Mouse (Mus musculus) cerebellum, postnatal 36 days (tissue): Measurements from ENCODE around the gene Faf2.

Source experiments
- DNase-seq, 2 experiments: peaks; one replicate each; pipeline ENCODE4 v3.0.0; 2021 to 2022; ENCODE audit warnings: mixed read lengths in 2 of 2

Faf2 gene

DNA sequence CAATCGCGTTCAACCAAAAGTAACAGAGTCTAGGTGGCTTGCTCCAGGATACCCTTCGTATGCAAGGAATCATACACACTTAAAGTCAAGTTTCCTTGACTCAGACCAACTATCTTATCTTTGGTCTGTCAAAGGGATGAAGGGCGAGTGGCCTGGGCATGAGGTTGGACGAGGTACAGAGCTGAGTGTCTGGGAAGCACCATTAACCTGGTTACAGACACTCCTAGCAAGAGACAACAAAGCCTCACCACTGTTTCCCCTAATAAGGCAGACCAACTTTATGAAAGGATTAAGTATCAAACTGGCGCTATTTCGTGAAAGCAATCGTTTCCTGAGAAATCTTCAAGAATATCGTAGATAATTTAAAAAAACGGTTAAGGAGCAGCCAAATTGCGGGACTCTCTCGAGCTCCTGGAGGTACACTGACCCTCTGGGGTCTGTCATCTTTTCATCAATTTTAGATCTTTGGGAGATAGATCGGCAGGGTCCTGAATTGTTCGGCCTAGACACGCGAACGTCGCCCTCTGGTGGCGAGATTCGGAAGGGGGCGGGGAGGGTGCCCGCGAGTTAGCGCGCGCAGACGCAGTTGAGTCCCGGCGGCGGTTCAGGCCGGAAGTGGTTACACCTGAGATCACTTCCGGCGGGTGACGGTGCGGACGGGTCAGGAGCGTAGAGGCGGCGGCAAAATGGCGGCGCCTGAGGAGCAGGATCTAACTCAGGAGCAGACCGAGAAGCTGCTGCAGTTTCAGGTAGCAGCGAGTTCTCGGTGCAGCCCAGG, at the start of gene Faf2:
Faf2 (plus strand) TSS at position 630 of the 778 bp plus-strand sequence.
- DNase-seq: peak; percentile 99 to 100

DNA sequence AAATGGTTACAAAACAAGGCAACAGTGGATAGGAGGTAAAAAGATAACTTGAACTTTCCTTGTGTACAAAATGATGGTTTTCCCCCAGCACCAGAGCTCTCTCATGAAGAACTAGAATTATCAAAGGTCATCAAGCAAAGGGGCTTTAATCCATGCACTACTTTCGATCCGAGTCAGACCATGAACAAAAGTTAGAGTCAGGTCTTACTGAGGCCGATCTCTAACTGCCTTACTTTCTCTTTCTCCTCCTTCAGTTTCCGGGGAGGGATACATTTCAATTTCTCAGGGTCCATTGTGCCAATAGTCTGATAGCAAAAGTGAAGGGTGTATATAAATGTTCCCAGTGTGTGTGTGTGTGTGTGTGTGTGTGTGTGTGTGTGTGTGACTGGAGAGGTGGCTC, 49.0 kb upstream of the Faf2 start:
- DNase-seq: no peak

DNA sequence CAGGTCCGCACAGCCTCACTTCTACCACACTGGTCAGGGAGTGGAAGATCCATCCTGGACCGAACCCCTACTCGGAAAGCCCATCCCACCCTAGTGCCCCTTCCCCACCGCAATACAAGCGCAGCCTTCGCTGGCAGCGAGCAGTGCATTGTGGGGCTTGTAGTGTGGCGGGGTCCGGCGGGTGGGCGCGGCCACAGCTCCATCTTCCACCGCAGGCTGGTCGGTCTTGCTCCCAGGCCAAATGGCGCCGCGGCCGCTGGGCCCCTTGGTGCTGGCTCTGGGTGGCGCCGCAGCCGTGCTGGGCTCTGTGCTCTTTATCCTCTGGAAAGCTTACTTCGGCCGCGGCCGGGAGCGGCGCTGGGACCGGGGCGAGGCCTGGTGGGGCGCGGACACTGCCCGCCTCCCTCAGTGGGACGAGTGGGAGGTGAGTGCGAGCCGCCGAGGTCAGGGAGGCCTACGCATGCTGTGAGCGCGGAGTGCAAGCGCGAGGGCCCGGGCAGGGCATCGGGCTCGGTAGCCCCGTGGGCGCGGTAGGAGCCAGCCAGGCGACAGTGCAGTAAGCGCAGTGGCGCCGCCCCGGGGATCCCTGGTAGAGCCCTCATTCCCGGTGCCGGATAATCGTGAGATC, 46.6 kb upstream of the Faf2 start, which contains the start of gene Arl10:
Arl10 (plus strand) TSS at position 162 of the 628 bp plus-strand sequence.
- DNase-seq: peak; percentile 70 to 76

DNA sequence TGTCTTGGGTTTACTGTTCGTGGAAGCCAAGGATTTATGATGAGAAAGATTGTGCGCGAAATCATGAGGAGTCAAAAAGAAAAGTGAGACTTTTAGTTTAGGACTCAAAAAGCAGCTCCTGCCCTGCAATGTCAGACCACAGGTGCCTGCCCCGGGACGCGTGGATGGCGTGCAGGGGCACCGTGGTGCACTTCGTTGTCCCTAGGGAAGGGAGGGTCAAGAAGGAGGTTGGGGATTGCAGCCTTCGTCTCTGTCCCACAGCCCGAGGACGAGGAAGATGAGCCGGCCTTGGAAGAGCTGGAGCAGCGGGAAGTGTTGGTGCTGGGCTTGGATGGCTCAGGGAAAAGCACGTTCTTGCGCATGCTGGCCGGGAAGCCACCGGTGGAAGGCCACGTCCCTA, 46.1 kb upstream of the Faf2 start:
- DNase-seq: peak in 1 of 2 experiments; percentile 13

DNA sequence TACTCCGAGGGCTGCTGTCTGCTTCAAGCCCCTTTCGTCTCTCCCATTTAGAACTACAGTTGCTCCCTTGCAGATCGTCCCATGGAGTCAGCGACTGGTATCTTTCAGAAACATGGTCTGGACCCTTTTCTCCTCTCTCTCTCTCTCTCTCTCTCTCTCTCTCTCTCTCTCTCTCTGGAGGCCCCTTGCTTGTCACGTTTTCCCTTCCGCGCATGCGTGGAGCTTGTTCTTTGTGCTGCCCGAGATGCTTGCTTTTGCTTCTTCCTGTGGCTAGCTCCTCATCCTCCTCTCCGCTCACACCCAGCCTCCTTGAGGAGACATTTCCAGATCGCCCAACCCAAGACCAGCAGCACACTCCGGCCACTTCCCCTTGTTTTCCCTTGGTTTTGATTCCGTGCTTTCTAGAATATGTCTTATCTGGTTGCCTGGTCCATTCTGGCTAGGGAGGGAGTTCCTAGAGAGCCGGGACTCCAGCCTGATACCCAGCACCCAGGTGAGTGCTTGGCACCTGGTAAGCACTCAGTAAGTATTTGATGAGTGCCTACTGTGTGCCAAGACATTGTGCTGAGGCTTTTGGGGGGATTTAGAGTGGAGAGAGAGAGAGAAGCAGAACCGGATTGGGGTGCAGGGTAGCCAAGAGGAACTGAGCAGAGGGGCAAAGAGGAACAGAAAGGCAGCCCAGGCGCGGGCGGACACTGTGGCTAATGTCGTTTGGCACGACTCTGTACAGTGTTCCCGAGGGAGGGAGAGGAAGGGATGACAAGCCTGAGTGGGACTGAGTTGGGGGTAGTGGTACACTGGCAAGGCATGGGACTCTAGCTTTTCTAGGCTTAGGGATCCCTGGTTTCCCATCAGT, 43.7 kb upstream of the Faf2 start:
- DNase-seq: no peak

DNA sequence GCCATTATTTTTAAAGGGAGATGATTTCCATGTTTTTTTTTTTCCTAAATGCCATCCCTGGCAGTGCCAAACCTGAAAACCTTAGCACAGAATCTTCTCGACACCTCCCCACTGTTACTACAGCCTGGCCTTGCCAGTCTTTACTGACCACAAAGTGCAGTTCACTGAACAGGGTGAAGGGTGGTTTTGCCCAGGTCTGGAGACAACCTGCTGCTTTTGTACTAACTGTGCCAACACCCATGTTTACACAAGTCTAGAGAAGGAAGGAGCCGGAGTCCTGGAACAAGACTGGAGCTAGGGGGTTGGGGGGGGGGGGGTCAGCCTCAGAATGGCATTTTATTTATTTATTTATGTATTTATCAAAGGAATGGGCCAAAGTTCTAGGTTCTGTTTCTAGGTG, 40.2 kb upstream of the Faf2 start:
- DNase-seq: no peak

DNA sequence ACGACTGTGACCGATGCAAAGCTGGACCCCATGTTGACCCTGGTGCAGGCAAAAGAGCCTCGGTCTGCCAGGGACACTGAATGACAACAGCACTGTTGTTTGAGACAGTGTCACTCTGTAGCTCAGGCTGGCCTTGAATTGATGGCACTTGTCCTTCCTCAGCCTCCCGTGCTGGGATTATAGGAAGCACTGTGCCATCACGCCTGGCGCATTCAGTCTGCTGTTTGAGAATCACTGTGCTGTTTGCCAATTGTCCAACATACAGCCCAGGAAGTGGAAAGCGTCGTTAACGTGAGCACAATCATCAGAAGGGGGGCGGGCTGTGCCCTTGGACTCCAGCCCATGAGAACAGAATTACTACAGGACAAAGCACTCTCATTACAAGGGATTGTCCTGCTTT, 39.5 kb upstream of the Faf2 start:
- DNase-seq: no peak

DNA sequence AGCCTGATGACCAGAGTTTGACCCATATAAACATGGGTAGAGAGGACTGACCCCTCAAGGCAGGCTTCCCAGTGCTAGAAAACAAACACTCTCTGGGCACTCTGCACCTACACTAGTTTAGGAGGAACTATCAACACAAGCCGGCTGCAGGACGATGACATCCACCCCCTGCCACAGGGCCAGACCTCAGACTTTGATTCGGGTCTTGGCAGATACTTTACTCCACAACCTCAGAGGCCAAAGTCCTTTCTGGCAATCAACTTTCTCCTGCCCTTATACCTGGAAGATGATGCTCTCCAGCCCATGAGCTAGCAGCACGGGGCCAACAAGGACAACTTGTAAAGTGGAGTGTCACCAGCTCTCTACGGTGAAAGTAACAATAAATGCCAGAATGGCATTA, 38.7 kb upstream of the Faf2 start:
- no peak for DNase-seq

DNA sequence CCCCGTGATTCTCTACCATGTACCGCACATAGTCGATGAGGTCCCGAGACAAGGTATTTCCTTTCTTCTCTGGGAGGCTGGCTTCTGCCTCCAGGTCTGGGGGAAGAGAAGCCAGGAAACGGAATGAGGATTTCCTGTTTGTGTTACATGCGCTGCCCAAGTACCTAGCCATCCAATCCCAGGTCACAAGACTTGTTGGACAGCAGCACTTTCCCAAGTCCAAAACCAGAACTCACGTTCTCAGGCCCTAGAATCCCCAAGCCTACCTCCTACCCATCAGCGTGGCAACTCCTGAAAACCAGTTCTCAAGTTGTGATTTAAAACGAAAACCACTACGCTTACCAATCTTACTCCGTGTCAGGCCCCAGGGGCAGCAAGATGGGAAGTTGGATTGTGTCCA, 35.8 kb upstream of the Faf2 start:
- no peak for DNase-seq

DNA sequence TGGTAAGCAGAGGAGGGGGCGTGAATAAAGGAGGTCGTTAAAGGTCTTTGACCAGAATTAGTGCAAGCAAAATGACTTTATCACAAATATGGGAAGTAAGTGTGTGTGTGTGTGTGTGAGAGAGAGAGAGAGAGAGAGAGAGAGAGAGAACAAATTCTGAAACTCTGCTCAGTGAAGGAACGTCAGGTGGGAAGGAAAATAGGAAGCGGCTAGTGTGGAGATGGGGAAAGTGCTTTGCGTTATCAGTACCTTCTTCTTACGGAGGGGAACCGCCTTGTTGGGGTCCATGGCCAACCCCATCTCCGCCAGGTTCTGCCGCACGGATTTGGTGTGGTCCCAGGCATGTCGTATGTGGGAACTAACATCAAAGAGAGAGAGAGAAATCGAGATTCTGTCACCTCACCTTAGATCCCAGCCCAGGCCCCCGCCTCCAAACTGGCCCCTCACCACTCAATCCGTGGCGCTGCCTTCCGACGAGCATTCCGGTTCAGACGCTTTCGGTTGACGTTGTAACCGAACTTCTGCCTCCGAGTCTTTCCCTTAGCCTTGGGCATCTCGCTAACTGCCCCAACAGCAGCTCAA, 32.1 kb upstream of the Faf2 start:
- DNase-seq: no peak

DNA sequence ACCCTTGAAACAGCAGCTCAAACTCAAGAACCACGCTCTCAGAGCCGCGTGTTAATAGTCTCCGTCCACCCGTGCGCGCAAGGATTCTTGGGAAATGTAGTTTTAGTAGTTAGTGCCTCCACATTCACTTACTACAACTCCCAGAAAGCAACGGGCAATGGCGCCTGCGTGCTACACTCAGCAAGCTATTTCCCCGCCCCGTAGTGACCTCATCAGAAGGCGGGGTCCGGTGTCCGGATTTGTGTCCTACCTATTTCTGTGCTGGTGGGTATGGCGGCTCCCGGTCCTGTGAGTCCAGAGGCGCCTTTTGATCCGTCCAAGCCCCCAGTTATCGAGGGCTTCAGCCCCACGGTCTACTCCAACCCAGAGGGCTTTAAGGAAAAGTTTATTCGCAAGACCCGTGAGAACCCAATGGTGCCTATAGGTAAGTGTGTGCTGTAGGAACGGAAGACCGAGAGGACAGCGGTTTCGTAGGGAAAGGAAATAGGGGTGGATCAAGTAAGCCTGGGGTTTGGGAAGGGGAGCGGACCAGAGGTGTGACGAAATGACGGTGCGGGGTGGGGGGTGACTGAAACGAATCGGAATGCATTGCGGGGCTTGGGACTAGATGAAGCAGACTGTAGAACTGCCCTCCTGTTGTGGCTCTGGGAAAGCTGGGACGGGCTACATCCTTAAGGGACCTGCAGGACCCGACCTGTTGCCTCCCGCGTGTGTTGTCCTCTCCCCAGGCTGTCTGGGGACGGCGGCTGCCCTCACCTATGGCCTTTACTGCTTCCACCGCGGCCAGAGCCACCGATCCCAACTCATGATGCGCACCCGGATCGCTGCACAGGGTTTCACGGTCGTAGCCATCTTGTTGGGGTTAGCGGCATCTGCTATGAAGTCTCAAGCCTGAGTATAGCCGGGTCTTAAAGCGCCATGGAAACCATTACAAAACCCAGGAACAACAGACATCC, 31.3 kb upstream of the Faf2 start, which contains the start of the genes Nop16 and Higd2a:
Nop16 (minus strand) TSS at position 95 of the 956 bp plus-strand sequence.
Higd2a (plus strand) TSS at position 212 of the 956 bp plus-strand sequence.
- peak; percentile 94 to 97 for DNase-seq

DNA sequence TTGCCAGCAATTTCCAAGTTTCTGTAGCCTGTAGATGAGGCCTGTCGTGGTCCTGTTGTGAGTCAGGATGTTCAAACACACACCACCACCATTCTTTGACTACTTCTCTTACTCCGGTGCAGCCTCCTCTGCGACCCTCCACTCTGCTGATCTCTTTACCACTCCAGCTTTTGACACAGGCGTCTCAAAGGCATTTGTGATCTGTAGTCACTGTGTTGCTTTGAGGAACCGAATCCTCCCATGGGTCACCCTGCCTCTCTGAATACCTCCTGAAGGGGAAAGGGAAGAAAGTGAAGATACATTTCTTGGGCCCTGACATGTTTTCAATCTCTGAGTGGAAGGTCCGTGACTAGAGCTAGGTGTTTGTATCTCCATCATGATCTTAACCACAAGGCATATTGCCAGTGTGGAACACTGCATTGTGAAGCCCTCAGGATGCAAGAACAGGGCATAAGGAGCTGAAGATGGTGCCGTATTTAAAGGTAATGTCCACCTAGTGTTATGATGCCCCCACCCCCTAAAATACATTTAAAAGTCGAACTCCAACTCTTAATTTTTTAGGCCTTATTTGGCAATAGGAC, 29.7 kb upstream of the Faf2 start:
- DNase-seq: no peak

DNA sequence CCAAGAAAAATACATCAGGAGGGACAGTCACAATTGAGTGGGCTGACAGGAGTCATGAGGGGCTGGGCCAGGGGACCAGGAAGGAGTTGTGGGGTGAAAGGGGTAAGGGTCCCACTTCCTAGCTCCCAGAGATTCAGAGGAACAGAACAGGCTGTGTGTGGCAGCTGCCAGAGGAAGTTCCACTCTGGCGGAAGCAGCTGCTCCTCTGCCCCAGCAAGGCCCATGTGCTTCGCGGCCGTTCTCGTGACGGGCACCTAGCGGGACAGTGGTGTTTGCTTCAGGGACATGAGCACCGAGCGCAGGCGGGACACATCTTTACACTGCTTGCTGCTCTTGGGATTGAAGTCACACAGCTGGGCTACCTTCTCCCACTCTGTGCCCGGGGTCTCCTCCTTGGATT, 28.0 kb upstream of the Faf2 start:
- DNase-seq: no peak

DNA sequence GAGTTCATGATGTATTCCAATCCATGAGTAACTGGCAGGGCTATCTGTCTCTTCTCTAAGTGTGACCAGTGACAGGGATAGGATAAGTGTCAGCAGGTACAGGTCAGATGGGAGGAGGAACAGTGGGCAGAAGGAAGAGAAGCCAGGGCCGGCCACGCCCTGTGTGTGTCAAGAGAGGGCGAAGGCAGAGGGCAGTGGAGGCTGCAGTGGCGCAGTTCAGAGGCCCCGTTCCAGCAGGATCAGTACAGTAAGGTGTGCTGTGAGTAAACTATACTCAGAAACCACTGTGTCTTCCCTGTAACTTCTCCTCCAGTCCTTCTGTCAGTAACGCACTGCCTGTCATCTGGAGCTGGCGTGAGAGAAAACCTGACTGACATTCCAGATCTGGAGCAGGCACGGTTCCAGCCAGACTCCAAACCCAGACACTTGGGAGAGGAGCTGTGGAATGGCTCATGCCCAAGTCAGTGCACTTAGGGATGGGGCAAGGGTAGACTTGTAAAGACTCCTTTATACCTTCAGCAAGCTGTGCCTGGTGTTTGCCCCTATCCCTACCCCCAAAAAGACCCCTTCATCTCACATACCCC, 25.4 kb upstream of the Faf2 start:
- no peak for DNase-seq

DNA sequence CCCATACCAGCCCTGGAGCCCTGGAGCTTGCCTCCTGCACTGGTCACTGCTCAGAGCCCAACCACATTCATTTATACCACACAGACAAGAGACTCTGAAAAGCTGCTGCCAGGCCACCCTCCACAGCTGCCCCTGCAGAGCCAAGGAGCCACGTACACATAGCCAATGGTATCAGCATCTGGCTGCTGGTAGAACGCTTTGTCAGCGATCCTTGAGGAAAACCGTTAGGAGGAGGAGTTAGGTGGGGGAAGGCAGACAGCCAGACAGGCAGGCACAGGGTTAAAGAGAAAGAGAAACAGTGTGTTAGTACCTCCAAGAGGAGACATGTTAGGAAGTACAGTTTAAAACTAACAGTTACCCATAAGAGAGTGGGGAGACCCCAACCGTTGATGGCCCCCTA, 24.7 kb upstream of the Faf2 start:
- DNase-seq: no peak

DNA sequence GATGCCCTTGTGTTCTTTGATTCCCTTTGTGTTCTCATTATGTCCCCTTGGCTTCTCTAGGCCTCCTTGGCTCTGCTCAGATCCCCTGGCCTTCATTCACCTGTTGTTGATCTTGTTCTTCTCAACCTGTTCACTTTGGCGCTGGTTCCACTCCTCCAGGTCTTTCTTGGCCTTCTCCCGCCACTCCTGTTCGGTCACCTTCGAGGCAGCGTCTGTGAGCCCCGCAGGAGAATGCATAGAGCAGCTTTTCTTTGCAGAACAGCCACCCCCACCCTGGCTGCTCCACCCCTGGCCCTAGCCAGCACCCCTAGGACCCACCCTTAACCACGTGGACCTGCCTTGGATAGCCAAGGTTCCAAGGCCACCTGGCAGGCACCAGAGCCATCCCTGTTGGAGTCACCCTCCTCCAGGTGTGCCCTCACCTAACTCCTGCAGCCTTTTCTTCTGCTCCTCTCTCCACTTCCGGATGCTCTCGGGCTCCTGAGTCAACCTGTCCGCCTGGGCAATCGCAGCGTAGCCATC, 22.9 kb upstream of the Faf2 start:
- peak; percentile 33 to 46 for DNase-seq

DNA sequence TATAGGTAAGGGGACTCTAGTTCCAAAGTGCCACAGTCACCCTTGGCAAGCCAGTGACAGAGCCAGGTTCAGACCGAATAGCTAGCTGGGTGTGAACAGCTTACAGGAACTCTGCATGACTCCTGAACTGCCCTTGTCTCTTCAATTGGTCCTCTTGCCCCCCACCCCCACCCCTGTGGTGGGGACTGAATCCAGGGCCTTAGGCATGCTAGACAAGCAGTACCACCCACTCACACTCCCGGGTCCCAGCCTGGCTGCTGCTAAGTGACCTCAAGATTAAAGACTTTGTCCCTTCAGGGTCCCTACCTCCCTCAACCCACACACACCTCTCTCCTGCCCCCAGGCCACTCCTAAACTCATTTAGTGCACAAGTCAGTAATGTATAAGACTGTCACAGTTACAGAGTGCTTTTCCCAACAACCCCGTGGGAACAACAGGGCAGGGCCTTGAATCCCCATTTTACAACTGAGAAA, 18.9 kb upstream of the Faf2 start:
- DNase-seq: no peak

DNA sequence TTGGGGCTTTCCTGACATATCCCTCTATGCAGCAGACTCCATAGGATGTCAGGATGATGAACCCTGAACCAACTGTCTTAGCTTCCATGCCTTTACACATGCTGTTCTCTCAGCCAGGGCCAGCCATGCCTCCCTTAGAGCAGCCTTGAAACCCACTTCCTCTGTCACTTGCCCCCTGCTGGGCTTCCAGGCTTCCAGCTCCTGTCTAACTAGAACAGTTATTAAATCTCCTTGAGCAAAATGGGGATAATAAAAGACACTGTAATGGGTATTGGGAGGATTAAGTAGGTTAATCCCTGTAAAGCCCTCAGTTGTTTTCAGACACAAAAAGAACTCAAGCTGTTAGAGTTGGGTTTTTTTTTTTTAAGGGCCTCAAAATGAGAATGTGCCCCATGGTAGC, 18.1 kb upstream of the Faf2 start:
- no peak for DNase-seq

DNA sequence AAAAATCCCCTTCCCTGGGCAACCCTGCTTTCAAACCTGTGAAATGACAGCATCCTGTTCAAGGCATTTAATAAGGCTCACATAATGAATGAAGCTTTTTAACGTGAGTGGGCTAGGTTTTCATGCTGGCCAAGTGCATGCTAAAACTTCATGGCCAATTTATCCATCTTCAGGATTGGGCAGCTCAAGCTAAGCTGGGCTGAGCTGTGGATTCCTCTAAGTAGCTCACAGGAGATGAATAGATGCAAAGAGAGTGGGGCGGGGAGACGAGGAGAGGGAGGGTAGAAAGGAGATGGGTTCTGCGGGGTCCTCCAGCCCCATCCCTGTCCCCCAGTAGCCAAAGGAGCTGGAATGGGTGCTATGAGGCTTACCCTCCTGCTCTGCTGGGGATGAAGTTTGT, 17.4 kb upstream of the Faf2 start:
- DNase-seq: no peak

DNA sequence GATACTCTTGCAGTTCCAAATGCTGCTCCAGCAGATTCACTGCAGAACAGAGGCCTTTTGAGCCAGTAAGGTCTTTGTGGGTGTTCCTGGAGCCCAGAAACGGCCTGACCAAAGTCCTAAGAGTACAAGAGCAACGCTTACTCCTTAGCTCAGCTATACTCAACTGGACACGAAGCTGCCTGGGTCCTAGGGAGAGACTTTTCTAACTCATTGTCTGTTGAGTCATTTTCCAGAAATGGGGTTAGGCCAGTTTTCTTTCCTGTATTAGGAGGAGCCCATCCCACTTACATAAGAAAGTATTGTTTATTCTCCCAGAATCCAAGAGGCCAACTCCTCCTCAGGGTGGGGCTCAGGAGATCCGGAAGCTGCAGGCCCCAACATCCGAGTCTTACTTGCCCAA, 16.2 kb upstream of the Faf2 start:
- DNase-seq: no peak

DNA sequence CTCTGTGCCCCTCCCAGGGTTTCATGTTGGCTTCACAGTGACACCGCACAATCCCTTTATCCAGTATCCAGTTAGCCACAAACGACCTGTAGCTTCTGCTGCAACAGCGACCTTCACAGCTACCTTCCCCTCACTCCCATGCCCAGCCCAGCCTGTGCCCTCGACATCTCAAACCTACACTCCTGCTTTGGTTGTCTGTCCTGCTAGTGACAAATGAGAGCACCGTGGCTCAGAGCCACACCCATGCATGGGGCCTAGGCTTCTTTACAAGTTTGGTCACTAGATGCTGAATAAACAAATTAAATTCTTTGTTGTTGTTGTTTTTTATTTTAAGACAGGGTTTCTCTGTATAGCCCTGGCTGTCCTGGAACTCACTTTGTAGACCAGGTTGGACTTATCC, 14.4 kb upstream of the Faf2 start:
- DNase-seq: no peak
